Mouse (Mus musculus) common myeloid progenitor, adult 5-6 weeks (primary cell): ENCODE results near the gene Dvl3. TPM values are rescaled to one million over a fixed set of nuclear protein-coding genes. Genes with fewer than 3 reads are reported as not detected.

ENCODE experiments used
- ATAC-seq: replicated peaks from 2 replicates; pipeline ENCODE4 v1.8.0; 2016; ENCODE audit warnings: low read depth, mild to moderate bottlenecking, moderate TSS enrichment, inconsistent platforms; ENCODE audit not compliant: poor library complexity, severe bottlenecking
- total RNA-seq: library from RNA; stranded (forward); fragments of 200-1000, 187-1606 nt; gene quantifications from 2 replicates; pipeline ENCODE4 v1.2.3, GENCODE M21; 2017

Gene Dvl3
- total RNA-seq, 1 experiment from 2014 or later, result 6.9 TPM

- no peak for ATAC-seq
Observed at GRCm38 (mm10) chr16:20537601-20538320, 21.0 kb downstream of the Dvl3 start.

- ATAC-seq, result 0 out of 2 replicates have a peak, but pooled peaks have one; percentile 8
Observed at GRCm38 (mm10) chr16:20539649-20540048, 22.9 kb downstream of the Dvl3 start.

- ATAC-seq, result no peak
Observed at GRCm38 (mm10) chr16:20540438-20540837, 23.7 kb downstream of the Dvl3 start.

- ATAC-seq, result no peak
Observed at GRCm38 (mm10) chr16:20545696-20546095, 28.9 kb downstream of the Dvl3 start.

- no peak for ATAC-seq
Observed at GRCm38 (mm10) chr16:20547423-20547822, 30.6 kb downstream of the Dvl3 start.

GRCm38 (mm10) chr16:20548096-20548948 lies 31.5 kb downstream of the Dvl3 start, which contains the start of gene Abcf3:
Abcf3 (plus strand) TSS chr16:20548577.
- peak; percentile 98 for ATAC-seq

GRCm38 (mm10) chr16:20549161-20549560 lies 32.4 kb downstream of the Dvl3 start:
- no peak for ATAC-seq

- ATAC-seq, result no peak
Observed at GRCm38 (mm10) chr16:20551691-20552090, 34.9 kb downstream of the Dvl3 start.

GRCm38 (mm10) chr16:20552594-20552993 lies 35.8 kb downstream of the Dvl3 start:
- no peak for ATAC-seq

GRCm38 (mm10) chr16:20555000-20555399 lies 38.2 kb downstream of the Dvl3 start:
- ATAC-seq, result no peak

GRCm38 (mm10) chr16:20557381-20557780 lies 40.6 kb downstream of the Dvl3 start:
- ATAC-seq, result no peak

- ATAC-seq, result no peak
Observed at GRCm38 (mm10) chr16:20565075-20565474, 48.3 kb downstream of the Dvl3 start.

Other genes starting within 250 kb of the Dvl3 start
- gene Parl, start 214.6 kb upstream of the Dvl3 start, total RNA-seq, result 139 and 205 TPM in 2 replicates
- gene Cyp2ab1, start 191.6 kb upstream of the Dvl3 start, total RNA-seq, result 1.1 TPM in 2 replicates
- gene Abcc5, start 90.6 kb upstream of the Dvl3 start, total RNA-seq, result 26.6 and 41.7 TPM in 2 replicates
- 90.6 and 98.5 TPM in 2 replicates for gene Eif2b5, start 18.2 kb upstream of the Dvl3 start, total RNA-seq
- 158 and 165 TPM in 2 replicates for gene Ap2m1, start 18.5 kb downstream of the Dvl3 start, total RNA-seq
- gene Abcf3, start 31.6 kb downstream of the Dvl3 start, total RNA-seq, result 47.9 and 57.6 TPM in 2 replicates
- gene Vwa5b2, start 72.5 kb downstream of the Dvl3 start, total RNA-seq, result not detected in 2 replicates
- gene Eef1akmt4, start 94.6 kb downstream of the Dvl3 start, total RNA-seq, result 6.1 and 12.1 TPM in 2 replicates
- gene Gm49333, start 94.6 kb downstream of the Dvl3 start, total RNA-seq, result not detected in 2 replicates
- gene Alg3, start 94.8 kb downstream of the Dvl3 start, total RNA-seq, result 17.0 and 22.6 TPM in 2 replicates
- not detected in 2 replicates for gene Camk2n2, start 104.3 kb downstream of the Dvl3 start, total RNA-seq
- 0.29 TPM in 1 of 2 replicates, not detected in the other for gene Ece2, start 112.8 kb downstream of the Dvl3 start, total RNA-seq
- gene Psmd2, start 134.7 kb downstream of the Dvl3 start, total RNA-seq, result 190 and 205 TPM in 2 replicates
- 305 and 334 TPM in 2 replicates for gene Eif4g1, start 151.3 kb downstream of the Dvl3 start, total RNA-seq
- gene Fam131a, start 176.3 kb downstream of the Dvl3 start, total RNA-seq, result not detected in 2 replicates
- 78.5 and 115 TPM in 2 replicates for gene Polr2h, start 200.7 kb downstream of the Dvl3 start, total RNA-seq
- gene Clcn2, start 200.8 kb downstream of the Dvl3 start, total RNA-seq, result 1.9 and 7.3 TPM in 2 replicates
- gene Chrd, start 216.1 kb downstream of the Dvl3 start, total RNA-seq, result not detected in 2 replicates
- gene Thpo, start 217.5 kb downstream of the Dvl3 start, total RNA-seq, result not detected in 2 replicates